Mouse (Mus musculus) lung, postnatal 4 days (tissue): ENCODE data around the gene Pex14.

ENCODE experiments used
- DNase-seq, 2 experiments: peaks; one replicate each; pipeline ENCODE4 v3.0.0; 2021

Gene Pex14

GRCm38 (mm10) chr4:148912826-148913590 is 186.7 kb downstream of the Pex14 start:
- peak in 1 of 2 experiments; percentile 63 for DNase-seq

- no peak for DNase-seq
Observed at GRCm38 (mm10) chr4:148912134-148912533, 187.5 kb downstream of the Pex14 start.
